Mouse (Mus musculus) right cerebral cortex, postnatal 25 days (tissue): ENCODE measurements at regions not wholly inside any gene's neighbourhood (a gene's known extent, or its start where the extent isn't known, plus 50 kb on each side); places are given as distances from the start of the nearest gene placed in this dataset.

Experiments used
- DNase-seq: peaks from one replicate; pipeline ENCODE4 v3.0.0; 2022

GRCm38 (mm10) chrX:42332906-42333305, 156.6 kb upstream of the Tex13c2 start:
- DNase-seq, result no peak

- no peak for DNase-seq
Measured at GRCm38 (mm10) chrX:42333631-42334030, 155.9 kb upstream of the Tex13c2 start.

GRCm38 (mm10) chrX:42334794-42335193, 154.7 kb upstream of the Tex13c2 start:
- no peak for DNase-seq

GRCm38 (mm10) chrX:42336772-42337171, 152.7 kb upstream of the Tex13c2 start:
- DNase-seq, result no peak

- DNase-seq, result no peak
Measured at GRCm38 (mm10) chrX:42342362-42342761, 147.1 kb upstream of the Tex13c2 start.

- no peak for DNase-seq
Measured at GRCm38 (mm10) chrX:42342951-42343879, 146.3 kb upstream of the Tex13c2 start.

GRCm38 (mm10) chrX:42352610-42353254, 136.8 kb upstream of the Tex13c2 start:
- no peak for DNase-seq

GRCm38 (mm10) chrX:42359381-42360172, 129.9 kb upstream of the Tex13c2 start:
- no peak for DNase-seq

- no peak for DNase-seq
Measured at GRCm38 (mm10) chrX:42360173-42360931, 129.1 kb upstream of the Tex13c2 start.

- DNase-seq, result no peak
Measured at GRCm38 (mm10) chrX:42360973-42361372, 128.5 kb upstream of the Tex13c2 start.

- DNase-seq, result no peak
Measured at GRCm38 (mm10) chrX:42361400-42362028, 128.0 kb upstream of the Tex13c2 start.

GRCm38 (mm10) chrX:42364137-42364536, 125.4 kb upstream of the Tex13c2 start:
- no peak for DNase-seq

- peak; percentile 5 for DNase-seq
Measured at GRCm38 (mm10) chrX:42373794-42374398, 115.6 kb upstream of the Tex13c2 start.

GRCm38 (mm10) chrX:42393836-42394556, 95.5 kb upstream of the Tex13c2 start:
- DNase-seq, result no peak

GRCm38 (mm10) chrX:42396441-42396840, 93.0 kb upstream of the Tex13c2 start:
- no peak for DNase-seq

GRCm38 (mm10) chrX:42398836-42399235, 90.7 kb upstream of the Tex13c2 start:
- no peak for DNase-seq

GRCm38 (mm10) chrX:42399343-42399742, 90.1 kb upstream of the Tex13c2 start:
- no peak for DNase-seq

- no peak for DNase-seq
Measured at GRCm38 (mm10) chrX:42401091-42401490, 88.4 kb upstream of the Tex13c2 start.

GRCm38 (mm10) chrX:42401564-42402334, 87.7 kb upstream of the Tex13c2 start:
- DNase-seq, result no peak

GRCm38 (mm10) chrX:42402335-42402605, 87.2 kb upstream of the Tex13c2 start:
- DNase-seq, result no peak
